Mouse (Mus musculus) liver, embryonic 14.5 days (tissue): ENCODE data around the gene Hist1h2af. TPM values are rescaled to one million over a fixed set of nuclear protein-coding genes. Genes with fewer than 3 reads are reported as not detected.
A peak's percentile ranks its signal among the peaks of the same experiment; 100 is the strongest.
"Not testable (repeated sequence)": the region's sequence is repeated elsewhere in the genome, so short reads cannot be mapped to it uniquely, and the experiment has no call there.

ENCODE experiments used
- ATAC-seq: fragments of 200-750 bp; cut with Nextera tagmentation; 2 replicates; pipeline ENCODE4 v1.8.0; 2017; ENCODE audit warnings: moderate number of reproducible peaks, mild to moderate bottlenecking, moderate library complexity; ENCODE audit not compliant: insufficient read depth
- DNase-seq, 3 experiments: peaks; one replicate each; pipeline ENCODE4 v3.0.0-alpha.2; 2012 to 2013; ENCODE audit warnings: low read depth in 3 of 3, low spot score in 3 of 3
- H3K27ac ChIP-seq: fragments of 300-500 bp; sonication (generic); 2 replicates; pipeline ENCODE4 v1.5.1; 2014; ENCODE audit warnings: moderate library complexity, mild to moderate bottlenecking, control low read depth, inconsistent platforms
- H3K27me3 ChIP-seq: fragments of 300-500 bp; sonication (generic); 2 replicates; pipeline ENCODE4 v1.6.1; 2014; ENCODE audit warnings: mild to moderate bottlenecking, low read length, moderate library complexity; ENCODE audit not compliant: control insufficient read depth, insufficient read depth
- H3K36me3 ChIP-seq: fragments of 300-500 bp; sonication (generic); replicated peaks from 2 replicates; pipeline ENCODE4 v1.6.1; 2014; ENCODE audit warnings: low read depth; ENCODE audit not compliant: control insufficient read depth, insufficient read depth
- H3K4me1 ChIP-seq, 2 experiments: fragments of 200-500 bp in 1 of 2; fragments of 300-500 bp in 1 of 2; sonication (generic) in 1 of 2; replicated peaks; 2 replicates each; pipeline ENCODE4 v1.6.1; 2012 to 2014; ENCODE audit warnings: antibody characterized with exemption in 1 of 2, inconsistent platforms in 1 of 2, low read length in 1 of 2; ENCODE audit not compliant: control insufficient read depth in 2 of 2, insufficient read depth in 2 of 2
- H3K4me2 ChIP-seq: fragments of 300-500 bp; sonication (generic); 2 replicates; pipeline ENCODE4 v1.6.1; 2014; ENCODE audit warnings: low read depth, mild to moderate bottlenecking, control low read depth, moderate library complexity
- H3K4me3 ChIP-seq, 2 experiments: fragments of 200-500 bp in 1 of 2; fragments of 300-500 bp in 1 of 2; sonication (generic) in 1 of 2; 2 replicates each; pipeline ENCODE4 v1.5.1; 2012 to 2014; ENCODE audit warnings: low read depth in 2 of 2, low read length in 2 of 2, mild to moderate bottlenecking in 2 of 2, control low read depth in 1 of 2, inconsistent platforms in 1 of 2, moderate library complexity in 1 of 2; ENCODE audit not compliant: insufficient read depth in 1 of 2
- H3K9ac ChIP-seq: fragments of 300-500 bp; sonication (generic); replicated peaks from 2 replicates; pipeline ENCODE4 v1.6.1; 2014; ENCODE audit warnings: mild to moderate bottlenecking, control low read depth, moderate library complexity
- H3K9me3 ChIP-seq: fragments of 300-500 bp; sonication (generic); 2 replicates; pipeline ENCODE4 v1.6.1; 2016; ENCODE audit warnings: low read length, mixed read lengths; ENCODE audit not compliant: control insufficient read depth
- CTCF ChIP-seq: IDR thresholded peaks from 2 replicates; pipeline ENCODE4 v1.5.1; 2016; ENCODE audit warnings: antibody characterized with exemption, low read depth, control low read depth
- EP300 ChIP-seq: IDR thresholded peaks from 2 replicates; pipeline ENCODE4 v1.6.1; 2016; ENCODE audit warnings: antibody characterized with exemption, low read depth
- WGBS: fragments of 180-500 bp; shearing (Covaris S2); extraction: QIAGEN DNeasy Blood & Tissue Kit; methylation state at CpG from one replicate; pipeline ENCODE4 v1.1.7; 2014; ENCODE audit not compliant: insufficient replicate concordance; 5-methylcytosine and 5-hydroxymethylcytosine counted together
- polyA plus RNA-seq, 2 experiments: library from polyadenylated mRNA; depleted of rRNA in 1 of 2; stranded (reverse) in 1 of 2; unstranded in 1 of 2; fragments of >200 nt; fragmentation: Nextera tagmentation in 1 of 2; extraction: Ambion mirVana in 1 of 2; gene quantifications; 2 replicates each; pipeline versions ENCODE4 v1.2.1 to v1.2.3; 2012 to 2014

The Hist1h2af gene
- polyA plus RNA-seq, 2 experiments: 14.2 to 375 TPM

GRCm38 (mm10) chr13:23555839-23556416 lies 22.2 kb downstream of the Hist1h2af start:
- no peaks in the 10 kb centered on the region for H3K27me3 ChIP-seq
- peak overlapping the region; percentile 79 for H3K4me2 ChIP-seq
- peak; percentile 51 for ATAC-seq
- peak overlapping the region; percentile 63 to 83 for H3K4me3 ChIP-seq
- H3K36me3 ChIP-seq: no peaks in the 10 kb centered on the region
- H3K4me1 ChIP-seq: peaks cover 21 to 27% of the 10 kb centered on the region in 2 experiments
- DNase-seq: peak; percentile 86 to 94 (median 88)
- peak overlapping the region; percentile 92 for H3K9ac ChIP-seq
- peak overlapping the region; percentile 95 for H3K27ac ChIP-seq
- WGBS: under 1% methylated on average over 18 of the region's 18 CpGs
- no peak for TF ChIP-seq CTCF
- no peak; the same call in 1 of the 2 replicates for TF ChIP-seq EP300
- no peaks in the 10 kb centered on the region for H3K9me3 ChIP-seq

GRCm38 (mm10) chr13:23556906-23557305 lies 23.2 kb downstream of the Hist1h2af start:
- Histone ChIP-seq H3K9me3 (no peaks in the 10 kb centered on the region), H3K36me3 (no peaks in the 10 kb centered on the region), H3K27me3 (no peaks in the 10 kb centered on the region), H3K27ac (peak overlapping the region; percentile 95), H3K4me2 (peak overlapping the region; percentile 79), H3K4me3 (peak overlapping the region; percentile 54 to 63), H3K9ac (peak overlapping the region; percentile 92), H3K4me1 (peaks cover 20 to 24% of the 10 kb centered on the region in 2 experiments)
- TF ChIP-seq EP300 (no peak), CTCF (no peak)
- ATAC-seq: no peak
- DNase-seq: no peak
- 63% methylated on average over 3 of the region's 3 CpGs for WGBS

DNA sequence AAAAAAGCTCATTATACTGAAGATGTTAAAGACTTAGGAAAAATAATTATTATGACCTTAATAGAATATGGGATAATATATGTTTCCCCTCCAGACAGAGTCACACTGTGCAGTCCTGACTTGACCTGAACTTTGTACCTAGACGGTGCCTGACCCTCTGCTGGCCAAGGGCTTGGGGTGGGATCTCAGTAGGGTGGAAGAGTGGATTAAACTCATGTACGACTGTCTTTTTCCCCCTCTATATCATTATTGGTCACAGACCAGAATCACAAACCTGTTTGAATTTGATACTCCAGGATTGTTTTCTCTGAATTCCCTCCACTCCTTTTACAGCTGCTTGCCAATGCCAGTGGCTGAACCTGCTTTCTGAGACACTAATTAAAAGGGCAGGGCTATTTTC lies 27.0 kb downstream of the Hist1h2af start:
- H3K4me1 ChIP-seq: peaks cover 24 to 27% of the 10 kb centered on the region in 2 experiments
- H3K27me3 ChIP-seq, H3K9me3 ChIP-seq, DNase-seq, H3K36me3 ChIP-seq, ATAC-seq: not testable (repeated sequence)
- peak overlapping the region; percentile 32 to 38; a peak in 3 of 4 replicates for H3K4me3 ChIP-seq
- peak overlapping the region; percentile 89 for H3K27ac ChIP-seq
- peak overlapping the region; percentile 66 for H3K4me2 ChIP-seq
- WGBS: 26% methylated on average over 2 of the region's 2 CpGs
- peak overlapping the region; percentile 62 for H3K9ac ChIP-seq

DNA sequence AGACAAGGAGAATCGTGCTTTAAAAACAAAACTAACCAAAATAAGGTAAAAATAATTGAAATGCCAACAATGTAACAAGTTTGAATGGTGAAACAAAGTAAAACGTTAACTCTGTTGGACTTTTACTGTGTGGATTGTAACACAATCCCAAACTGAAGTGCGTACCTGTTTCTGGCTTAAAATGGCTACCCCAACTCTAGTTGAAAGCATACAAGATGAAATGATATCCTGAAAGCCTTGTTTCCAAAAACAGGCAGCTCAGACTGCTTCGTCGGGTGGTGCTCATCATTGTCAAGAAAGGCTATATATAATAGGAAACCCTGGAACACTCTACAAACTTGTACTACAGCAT lies 27.8 kb downstream of the Hist1h2af start:
- H3K9me3 ChIP-seq, ATAC-seq, H3K27me3 ChIP-seq, H3K36me3 ChIP-seq, DNase-seq: not testable (repeated sequence)
- peak overlapping the region; percentile 69 for H3K4me2 ChIP-seq
- 0% methylated on average over 2 of the region's 5 CpGs for WGBS
- peak overlapping the region; percentile 38 to 54 for H3K4me3 ChIP-seq
- peak overlapping the region; percentile 92 for H3K27ac ChIP-seq
- H3K9ac ChIP-seq: peak overlapping the region; percentile 81
- peaks cover 24 to 28% of the 10 kb centered on the region in 2 experiments for H3K4me1 ChIP-seq

- Histone ChIP-seq H3K4me2 (peak within 1 kb of the TSS; percentile 69), H3K27ac (peak within 1 kb of the TSS; percentile 92), H3K4me1 (peaks cover 22 to 24% of the 10 kb centered on the region in 2 experiments), H3K9ac (peak within 1 kb of the TSS; percentile 81), H3K4me3 (peak within 1 kb of the TSS; percentile 40 to 54)
- TF ChIP-seq EP300: peak; percentile 72
- H3K9me3 ChIP-seq, H3K36me3 ChIP-seq, H3K27me3 ChIP-seq: not testable (repeated sequence)
- peak; percentile 92 for ATAC-seq
- under 1% methylated on average over 50 of the region's 67 CpGs for WGBS
- peak; percentile 98 for DNase-seq
These were observed 28.4 kb downstream of the Hist1h2af start, which contains the start of gene Hist1h3e for GRCm38 (mm10) chr13:23561883-23562659. TSS of gene Hist1h3e (minus strand) at chr13:23562369.
